Mouse (Mus musculus): ENCODE measurements around the gene Cd274.

The Cd274 gene

GRCm38 (mm10) chr19:29366969-29367622 is at the start of gene Cd274, which contains the start of gene Plgrkt:
Gene Cd274 (plus strand): TSS chr19:29367455.
Gene Plgrkt (minus strand): TSS chr19:29367390.
- peak; percentile 45 for DNase-seq (ENCODE audit: low spot score)

- no peak for DNase-seq (ENCODE audit: low spot score)
Measured at GRCm38 (mm10) chr19:29323416-29324049, 43.7 kb upstream of the Cd274 start.

- DNase-seq (ENCODE audit: low spot score) = peak; percentile 46
Measured at GRCm38 (mm10) chr19:29325053-29325851, 42.0 kb upstream of the Cd274 start, which contains the start of gene Insl6. Gene Insl6 (minus strand): TSS chr19:29325356.

GRCm38 (mm10) chr19:29325852-29326180 is 41.4 kb upstream of the Cd274 start:
- DNase-seq (ENCODE audit: low spot score) = no peak

- no peak for DNase-seq (ENCODE audit: low spot score)
Measured at GRCm38 (mm10) chr19:29326396-29326795, 40.9 kb upstream of the Cd274 start.

GRCm38 (mm10) chr19:29326822-29327552 is 40.3 kb upstream of the Cd274 start:
- DNase-seq (ENCODE audit: low spot score) = no peak

- peak; percentile 11 for DNase-seq (ENCODE audit: low spot score)
Measured at GRCm38 (mm10) chr19:29334068-29334745, 33.0 kb upstream of the Cd274 start, which contains the start of gene Rln1. Gene Rln1 (minus strand): TSS chr19:29334670.

GRCm38 (mm10) chr19:29336624-29337023 is 30.6 kb upstream of the Cd274 start:
- no peak for DNase-seq (ENCODE audit: low spot score)

GRCm38 (mm10) chr19:29341029-29341428 is 26.2 kb upstream of the Cd274 start:
- DNase-seq (ENCODE audit: low spot score) = no peak

GRCm38 (mm10) chr19:29342281-29342680 is 25.0 kb upstream of the Cd274 start:
- DNase-seq (ENCODE audit: low spot score) = no peak

- no peak for DNase-seq (ENCODE audit: low spot score)
Measured at GRCm38 (mm10) chr19:29344868-29345267, 22.4 kb upstream of the Cd274 start.

GRCm38 (mm10) chr19:29345636-29346035 is 21.6 kb upstream of the Cd274 start:
- DNase-seq (ENCODE audit: low spot score) = no peak

- no peak for DNase-seq (ENCODE audit: low spot score)
Measured at GRCm38 (mm10) chr19:29350991-29351390, 16.3 kb upstream of the Cd274 start.

GRCm38 (mm10) chr19:29354895-29355877 is 12.1 kb upstream of the Cd274 start:
- peak; percentile 88 for DNase-seq (ENCODE audit: low spot score)

GRCm38 (mm10) chr19:29356281-29356680 is 11.0 kb upstream of the Cd274 start:
- no peak for DNase-seq (ENCODE audit: low spot score)

- DNase-seq (ENCODE audit: low spot score) = no peak
Measured at GRCm38 (mm10) chr19:29360251-29360650, 7.0 kb upstream of the Cd274 start.

GRCm38 (mm10) chr19:29361468-29362130 is 5.7 kb upstream of the Cd274 start:
- peak; percentile 72 for DNase-seq (ENCODE audit: low spot score)

- DNase-seq (ENCODE audit: low spot score) = no peak
Measured at GRCm38 (mm10) chr19:29362173-29362930, 4.9 kb upstream of the Cd274 start.

GRCm38 (mm10) chr19:29363557-29363956 is 3.7 kb upstream of the Cd274 start:
- no peak for DNase-seq (ENCODE audit: low spot score)

Measured in ovary, postnatal 14 days (tissue).